Mouse (Mus musculus): ENCODE results near the gene Pkp1. TPM values are rescaled to one million over a fixed set of nuclear protein-coding genes. Genes with fewer than 3 reads are reported as not detected.

Gene Pkp1
- polyA plus RNA-seq, 1 experiment: not detected

GRCm38 (mm10) chr1:135892764-135893163 is 26.2 kb downstream of the Pkp1 start:
- Histone ChIP-seq H3K27me3 (ENCODE audit: control insufficient read depth) (peaks cover 62% of the 10 kb centered on the region), H3K4me3 (replicated peaks) (no peak overlapping the region), H3K4me1 (ENCODE audit: control insufficient read depth) (peaks cover 16% of the 10 kb centered on the region), H3K36me3 (ENCODE audit: control insufficient read depth) (no peaks in the 10 kb centered on the region), H3K9me3 (ENCODE audit: control insufficient read depth, low read length) (no peaks in the 10 kb centered on the region)
- no peak for TF ChIP-seq GATA1 (IDR thresholded peaks at IDR 0.05; ENCODE audit: low read length)
- no peak for TF ChIP-seq TAL1 (IDR thresholded peaks at IDR 0.05; ENCODE audit: low read length)

GRCm38 (mm10) chr1:135892233-135892632 is 26.8 kb downstream of the Pkp1 start:
- TF ChIP-seq TAL1 (IDR thresholded peaks at IDR 0.05; ENCODE audit: low read length): no peak
- no peak for TF ChIP-seq GATA1 (IDR thresholded peaks at IDR 0.05; ENCODE audit: low read length)
- Histone ChIP-seq H3K36me3 (ENCODE audit: control insufficient read depth) (no peaks in the 10 kb centered on the region), H3K4me3 (replicated peaks) (no peak overlapping the region), H3K4me1 (ENCODE audit: control insufficient read depth) (peaks cover 16% of the 10 kb centered on the region), H3K9me3 (ENCODE audit: control insufficient read depth, low read length) (no peaks in the 10 kb centered on the region), H3K27me3 (ENCODE audit: control insufficient read depth) (peaks cover 58% of the 10 kb centered on the region)

GRCm38 (mm10) chr1:135891424-135892216 is 27.4 kb downstream of the Pkp1 start:
- H3K4me1 ChIP-seq (ENCODE audit: control insufficient read depth): peaks cover 16% of the 10 kb centered on the region
- H3K4me3 ChIP-seq (replicated peaks): no peak overlapping the region
- no peaks in the 10 kb centered on the region for H3K36me3 ChIP-seq (ENCODE audit: control insufficient read depth)
- no peak for TF ChIP-seq TAL1 (IDR thresholded peaks at IDR 0.05; ENCODE audit: low read length)
- no peak for TF ChIP-seq GATA1 (IDR thresholded peaks at IDR 0.05; ENCODE audit: low read length)
- no peaks in the 10 kb centered on the region for H3K9me3 ChIP-seq (ENCODE audit: control insufficient read depth, low read length)
- H3K27me3 ChIP-seq (ENCODE audit: control insufficient read depth): peaks cover 56% of the 10 kb centered on the region

- Histone ChIP-seq H3K27me3 (ENCODE audit: control insufficient read depth) (peaks cover 56% of the 10 kb centered on the region), H3K4me1 (ENCODE audit: control insufficient read depth) (peaks cover under 1% of the 10 kb centered on the region; the same call in 1 of the 2 replicates), H3K36me3 (ENCODE audit: control insufficient read depth) (no peaks in the 10 kb centered on the region), H3K4me3 (replicated peaks) (no peak overlapping the region), H3K9me3 (ENCODE audit: control insufficient read depth, low read length) (no peaks in the 10 kb centered on the region)
- TF ChIP-seq GATA1 (IDR thresholded peaks at IDR 0.05; ENCODE audit: low read length) (no peak), TAL1 (IDR thresholded peaks at IDR 0.05; ENCODE audit: low read length) (no peak)
Observed at GRCm38 (mm10) chr1:135889461-135890185, 29.4 kb downstream of the Pkp1 start.

- TF ChIP-seq GATA1 (IDR thresholded peaks at IDR 0.05; ENCODE audit: low read length) (no peak), TAL1 (IDR thresholded peaks at IDR 0.05; ENCODE audit: low read length) (no peak)
- H3K27me3 ChIP-seq (ENCODE audit: control insufficient read depth): peaks cover 26% of the 10 kb centered on the region
- no peak overlapping the region for H3K4me3 ChIP-seq (replicated peaks)
- no peaks in the 10 kb centered on the region for H3K4me1 ChIP-seq (ENCODE audit: control insufficient read depth)
- no peaks in the 10 kb centered on the region for H3K36me3 ChIP-seq (ENCODE audit: control insufficient read depth)
- no peaks in the 10 kb centered on the region for H3K9me3 ChIP-seq (ENCODE audit: control insufficient read depth, low read length)
Observed at GRCm38 (mm10) chr1:135882385-135883109, 36.5 kb downstream of the Pkp1 start.

GRCm38 (mm10) chr1:135877248-135877647 is 41.8 kb downstream of the Pkp1 start:
- Histone ChIP-seq H3K4me1 (ENCODE audit: control insufficient read depth) (no peaks in the 10 kb centered on the region), H3K9me3 (ENCODE audit: control insufficient read depth, low read length) (no peaks in the 10 kb centered on the region), H3K36me3 (ENCODE audit: control insufficient read depth) (no peaks in the 10 kb centered on the region), H3K4me3 (replicated peaks) (no peak overlapping the region), H3K27me3 (ENCODE audit: control insufficient read depth) (peaks cover 22% of the 10 kb centered on the region)
- TF ChIP-seq TAL1 (IDR thresholded peaks at IDR 0.05; ENCODE audit: low read length): no peak
- no peak for TF ChIP-seq GATA1 (IDR thresholded peaks at IDR 0.05; ENCODE audit: low read length)

- no peaks in the 10 kb centered on the region for H3K9me3 ChIP-seq (ENCODE audit: control insufficient read depth, low read length)
- H3K36me3 ChIP-seq (ENCODE audit: control insufficient read depth): no peaks in the 10 kb centered on the region
- peaks cover 24% of the 10 kb centered on the region for H3K27me3 ChIP-seq (ENCODE audit: control insufficient read depth)
- H3K4me1 ChIP-seq (ENCODE audit: control insufficient read depth): no peaks in the 10 kb centered on the region
- no peak overlapping the region for H3K4me3 ChIP-seq (replicated peaks)
- TF ChIP-seq GATA1 (IDR thresholded peaks at IDR 0.05; ENCODE audit: low read length) (no peak), TAL1 (IDR thresholded peaks at IDR 0.05; ENCODE audit: low read length) (no peak)
Observed at GRCm38 (mm10) chr1:135872991-135873390, 46.0 kb downstream of the Pkp1 start.

GRCm38 (mm10) chr1:135868570-135868969 is 50.4 kb downstream of the Pkp1 start:
- Histone ChIP-seq H3K36me3 (ENCODE audit: control insufficient read depth) (no peaks in the 10 kb centered on the region), H3K9me3 (ENCODE audit: control insufficient read depth, low read length) (no peaks in the 10 kb centered on the region), H3K27me3 (ENCODE audit: control insufficient read depth) (peaks cover 36% of the 10 kb centered on the region), H3K4me3 (replicated peaks) (no peak overlapping the region), H3K4me1 (ENCODE audit: control insufficient read depth) (peaks cover 6% of the 10 kb centered on the region)
- TF ChIP-seq TAL1 (IDR thresholded peaks at IDR 0.05; ENCODE audit: low read length) (no peak), GATA1 (IDR thresholded peaks at IDR 0.05; ENCODE audit: low read length) (no peak)
